Mouse (Mus musculus): ENCODE measurements at regions not wholly inside any gene's neighbourhood (a gene's known extent, or its start where the extent isn't known, plus 50 kb on each side); places are given as distances from the start of the nearest gene placed in this dataset.

- DNase-seq, result no peak
- intact Hi-C loops (cut with DNase I), result no loop called here
Measured at GRCm38 (mm10) chr14:76834084-76834483, 202.5 kb upstream of the Ccdc122 start.

DNA sequence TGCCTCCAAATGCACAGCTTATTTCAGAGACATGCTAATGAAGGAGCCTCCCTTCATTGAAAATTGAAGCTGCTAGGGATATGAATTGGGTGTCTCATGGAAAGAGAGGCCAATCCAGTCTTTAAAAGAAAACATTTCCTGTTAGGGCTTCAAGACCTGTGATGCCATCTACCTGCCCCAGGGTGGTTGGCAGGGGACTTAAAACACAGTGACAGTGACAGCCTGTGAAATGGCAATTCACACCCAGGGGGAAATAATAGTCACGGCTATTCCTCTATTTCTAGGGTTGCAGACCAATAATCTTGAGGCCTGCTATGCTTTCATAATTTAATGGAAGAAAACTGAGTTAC lies 207.4 kb upstream of the Ccdc122 start:
- no peak for DNase-seq
- intact Hi-C loops (cut with DNase I), result no loop called here

DNA sequence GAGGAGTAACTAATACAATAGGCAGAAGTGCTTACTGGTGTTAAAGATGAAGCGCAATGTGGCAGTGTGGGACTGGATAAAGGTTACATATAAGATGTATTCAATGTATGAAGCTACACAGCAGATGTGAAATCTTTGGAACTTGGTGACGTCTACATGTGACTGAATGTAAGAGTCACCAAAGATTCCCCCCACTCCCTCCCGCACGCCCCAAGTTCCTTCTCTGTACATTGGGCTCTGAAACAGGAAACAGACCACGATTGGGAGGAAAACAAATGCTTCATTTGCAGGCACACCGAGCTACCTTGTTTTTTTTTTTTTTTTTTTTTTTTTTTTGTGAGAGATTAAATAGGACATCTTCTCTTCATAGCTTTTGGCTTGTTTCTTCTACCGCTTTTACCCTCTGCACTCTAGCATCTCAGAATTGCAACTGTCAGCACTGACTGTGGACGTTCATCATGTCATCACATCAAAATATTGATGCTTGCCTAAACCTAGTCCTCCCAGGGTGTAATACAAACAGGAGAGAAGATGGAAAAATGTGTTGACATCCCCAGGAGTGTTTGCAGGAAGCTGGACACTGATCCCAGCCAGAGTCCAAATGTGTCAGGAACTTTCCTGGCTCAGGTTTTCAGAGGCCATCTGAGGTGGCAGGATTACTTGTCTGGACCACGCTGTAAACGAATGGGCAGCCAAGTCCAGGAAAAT lies 208.0 kb upstream of the Ccdc122 start:
- DNase-seq, result peak in 1 of 2 experiments; percentile 55
- intact Hi-C loops (cut with DNase I), result no loop called here

DNA sequence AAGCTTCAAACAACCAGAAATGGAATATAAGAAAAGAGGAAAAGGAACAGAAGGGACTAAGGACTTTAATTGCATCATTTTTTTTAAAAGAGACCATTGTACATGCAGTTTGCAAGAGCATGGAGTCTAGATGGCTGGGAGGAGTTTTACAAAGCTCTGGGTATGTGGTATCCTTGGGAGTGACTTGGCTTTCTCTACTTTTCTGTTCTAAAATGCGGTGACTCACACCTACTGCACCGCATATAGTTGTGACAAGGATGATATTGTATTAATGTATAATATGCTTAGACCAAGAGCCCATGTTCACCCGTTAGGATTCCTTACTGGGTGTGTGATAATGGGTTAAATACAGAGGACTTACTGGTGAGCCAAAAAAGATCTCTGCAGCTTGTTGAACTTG lies 212.5 kb upstream of the Ccdc122 start:
- no peak for DNase-seq
- intact Hi-C loops (cut with DNase I), result loop anchor here (5.0 kb wide), 1 partner anchor 33 kb away; no protein-coding TSS in a partner anchor

DNA sequence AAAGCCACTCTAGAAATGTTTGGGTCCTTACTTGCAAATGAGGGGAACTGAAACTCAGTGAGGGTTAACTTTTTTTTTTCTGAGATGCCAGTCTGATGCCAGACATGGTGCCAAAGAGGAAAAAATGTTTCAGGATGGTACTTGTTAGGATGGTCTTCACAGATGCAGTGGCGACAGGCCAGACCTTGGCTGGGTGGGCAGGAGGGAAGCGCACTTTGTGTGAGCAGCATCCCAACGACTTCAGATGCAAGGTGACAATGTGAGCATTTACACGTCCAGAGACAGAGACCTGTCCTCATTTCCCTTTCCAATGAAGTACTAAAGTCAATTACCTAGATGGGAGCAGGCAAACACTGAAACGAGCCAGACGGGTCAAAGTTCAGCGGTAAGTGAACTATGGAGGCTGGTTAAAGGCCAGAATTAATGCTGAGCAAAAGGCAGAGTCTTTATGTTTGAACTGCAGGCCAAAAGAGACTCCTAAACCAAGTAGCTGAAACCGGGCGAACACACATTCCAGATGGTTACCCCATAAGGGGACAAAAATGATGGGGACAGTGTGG lies 213.7 kb upstream of the Ccdc122 start:
- intact Hi-C loops (cut with DNase I), result loop anchor here (5.0 kb wide), 1 partner anchor 34 kb away; no protein-coding TSS in a partner anchor

DNA sequence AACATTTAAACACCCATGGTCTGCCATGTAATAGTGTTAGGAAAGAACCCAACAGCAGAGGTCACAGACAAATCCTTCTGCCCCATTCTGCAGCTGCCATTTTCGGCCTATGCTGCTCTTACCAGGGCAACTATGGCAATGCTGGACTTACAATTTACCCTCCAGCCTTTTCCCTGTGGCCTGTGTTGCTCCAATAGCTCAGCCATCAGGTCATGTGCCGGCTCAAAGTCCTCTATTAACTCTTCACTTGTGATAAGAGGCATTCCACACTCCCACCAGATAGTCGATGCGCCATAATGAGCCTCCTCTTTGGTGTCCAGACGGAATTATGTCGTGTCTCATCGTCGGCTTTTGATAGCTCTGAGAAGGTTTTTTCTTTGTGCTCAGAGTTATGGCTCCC lies 214.7 kb upstream of the Ccdc122 start:
- intact Hi-C loops (cut with DNase I), result loop anchor here (5.0 kb wide), 1 partner anchor 35 kb away; no protein-coding TSS in a partner anchor
- DNase-seq, result no peak

More for the DNA sequence above, 213.7 kb upstream of the Ccdc122 start:
- no peak for DNase-seq

DNA sequence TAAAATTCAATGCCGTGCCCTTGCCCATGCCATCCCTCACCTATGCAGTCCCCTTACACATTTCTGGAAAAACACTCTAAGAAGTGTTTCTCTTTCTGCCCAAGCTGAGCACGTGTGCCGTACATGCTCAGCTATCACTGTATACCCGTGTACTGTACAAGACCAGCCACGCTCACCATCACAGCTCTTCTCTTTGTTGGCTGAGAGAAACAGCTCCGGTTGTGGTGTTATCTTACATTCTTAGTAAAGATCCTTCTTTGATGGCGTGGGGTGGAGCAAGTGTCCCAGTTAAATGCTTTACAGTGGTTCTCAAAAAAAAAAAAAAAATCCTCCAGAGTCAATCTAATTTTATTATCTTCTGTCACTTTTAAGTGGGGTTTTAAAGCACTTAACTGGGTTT lies 215.1 kb upstream of the Ccdc122 start:
- no peak for DNase-seq
- intact Hi-C loops (cut with DNase I), result loop anchor here (5.0 kb wide), 1 partner anchor 36 kb away; no protein-coding TSS in a partner anchor

DNA sequence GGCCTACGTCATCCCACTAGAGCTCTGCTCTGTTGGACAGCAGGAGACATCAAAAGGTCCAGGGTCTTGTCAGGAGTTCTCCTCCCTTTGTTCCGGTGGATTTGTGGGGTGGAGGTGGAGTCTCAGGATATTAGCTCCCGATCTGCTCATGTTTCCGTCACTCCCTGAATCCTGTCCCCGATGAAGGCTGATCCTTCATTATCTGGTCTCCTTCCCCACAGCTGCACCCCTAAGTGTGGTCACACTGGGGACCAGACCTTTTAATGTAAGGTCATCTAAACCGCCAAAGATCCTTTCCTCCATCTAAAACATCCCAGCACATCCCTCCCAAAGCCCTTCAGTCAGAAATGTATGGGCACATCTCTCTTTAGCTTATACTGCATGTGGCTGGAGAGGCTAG lies 215.6 kb upstream of the Ccdc122 start:
- intact Hi-C loops (cut with DNase I), result loop anchor here (5.0 kb wide), 1 partner anchor 36 kb away; no protein-coding TSS in a partner anchor
- no peak for DNase-seq

- intact Hi-C loops (cut with DNase I), result loop anchor here (2.0 to 5.0 kb wide), 4 partner anchors 38 to 315 kb away; no protein-coding TSS in a partner anchor
- DNase-seq, result peak; percentile 90 to 91
Measured at GRCm38 (mm10) chr14:76819690-76820089, 216.9 kb upstream of the Ccdc122 start.

- intact Hi-C loops (cut with DNase I), result loop anchor here (2.0 to 5.0 kb wide), 3 partner anchors 56 to 314 kb away; no protein-coding TSS in a partner anchor
Measured at GRCm38 (mm10) chr14:76818256-76819010, 218.1 kb upstream of the Ccdc122 start.

GRCm38 (mm10) chr14:76817189-76817772 lies 219.3 kb upstream of the Ccdc122 start:
- intact Hi-C loops (cut with DNase I), result loop anchor here (5.0 kb wide), 1 partner anchor 195 kb away; no protein-coding TSS in a partner anchor
- DNase-seq, result no peak

More at GRCm38 (mm10) chr14:76818256-76819010, 218.1 kb upstream of the Ccdc122 start:
- DNase-seq, result peak in 1 of 2 experiments; percentile 38

DNA sequence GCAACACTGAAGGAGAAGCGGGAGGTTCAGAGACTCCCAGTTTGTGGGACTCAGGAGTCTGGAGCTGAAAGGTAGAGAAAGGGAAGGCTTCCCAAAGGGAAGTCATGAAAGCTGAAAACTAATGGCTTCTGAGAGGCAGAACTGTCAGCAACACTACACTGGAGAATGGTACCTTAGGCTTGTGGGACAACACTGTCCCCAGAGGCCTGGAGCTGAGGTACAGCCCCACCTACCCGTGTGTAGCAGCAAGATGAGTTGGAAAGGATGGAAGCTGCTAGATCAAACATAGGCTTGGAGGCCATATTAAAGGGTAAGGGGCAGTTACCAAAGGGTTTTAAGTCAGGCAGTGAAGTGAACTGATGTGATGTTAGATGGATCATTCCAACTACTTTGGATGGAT lies 219.9 kb upstream of the Ccdc122 start:
- intact Hi-C loops (cut with DNase I), result loop anchor here (5.0 kb wide), 1 partner anchor 194 kb away; no protein-coding TSS in a partner anchor

GRCm38 (mm10) chr14:76812155-76812875 lies 224.3 kb upstream of the Ccdc122 start:
- no peak for DNase-seq
- intact Hi-C loops (cut with DNase I), result no loop called here

More for the DNA sequence above, 219.9 kb upstream of the Ccdc122 start:
- no peak for DNase-seq

- intact Hi-C loops (cut with DNase I), result no loop called here
- DNase-seq, result no peak
Measured at GRCm38 (mm10) chr14:76810697-76811589, 225.6 kb upstream of the Ccdc122 start.

DNA sequence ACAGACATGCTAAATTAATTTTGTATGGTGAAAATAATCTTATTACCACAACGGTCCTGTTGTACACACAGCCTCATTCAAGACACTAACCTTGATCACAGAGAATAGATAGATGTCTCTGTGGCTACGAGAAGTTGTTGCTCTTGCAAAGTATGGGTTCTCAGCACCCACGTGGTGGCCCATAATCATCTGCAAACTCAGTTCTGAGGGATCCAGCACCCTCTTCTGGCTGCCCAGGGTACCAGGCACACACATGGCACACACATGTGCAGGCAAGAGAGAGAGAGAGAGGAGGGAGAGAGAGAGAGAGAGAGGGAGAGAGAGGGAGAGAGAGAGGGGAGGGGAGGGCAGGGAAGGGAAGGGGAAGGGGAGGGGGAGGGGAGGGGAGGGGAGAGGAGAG lies 226.5 kb upstream of the Ccdc122 start:
- intact Hi-C loops (cut with DNase I), result no loop called here
- DNase-seq, result no peak

DNA sequence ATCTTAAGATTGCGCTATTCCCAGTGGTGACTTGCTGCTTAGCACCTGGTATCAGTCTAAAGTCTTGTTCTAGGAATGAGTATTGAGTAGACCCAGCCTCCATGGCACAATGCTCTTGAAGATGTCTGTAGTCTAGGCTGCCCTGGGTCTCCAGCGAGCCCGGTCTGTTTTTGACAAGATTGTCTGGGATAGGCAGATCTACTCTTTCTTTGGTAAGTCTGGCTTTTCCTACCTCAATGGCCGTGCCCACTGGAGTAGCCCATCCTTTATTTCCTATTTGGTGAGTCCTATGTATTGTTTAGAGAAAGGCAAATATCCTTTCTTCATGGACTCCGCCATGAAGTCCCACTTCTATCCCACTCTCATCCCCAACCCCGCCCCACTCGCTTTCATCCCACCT lies 227.2 kb upstream of the Ccdc122 start:
- intact Hi-C loops (cut with DNase I), result no loop called here
- no peak for DNase-seq

GRCm38 (mm10) chr14:76805151-76805785 lies 231.3 kb upstream of the Ccdc122 start:
- intact Hi-C loops (cut with DNase I), result no loop called here
- DNase-seq, result no peak

DNA sequence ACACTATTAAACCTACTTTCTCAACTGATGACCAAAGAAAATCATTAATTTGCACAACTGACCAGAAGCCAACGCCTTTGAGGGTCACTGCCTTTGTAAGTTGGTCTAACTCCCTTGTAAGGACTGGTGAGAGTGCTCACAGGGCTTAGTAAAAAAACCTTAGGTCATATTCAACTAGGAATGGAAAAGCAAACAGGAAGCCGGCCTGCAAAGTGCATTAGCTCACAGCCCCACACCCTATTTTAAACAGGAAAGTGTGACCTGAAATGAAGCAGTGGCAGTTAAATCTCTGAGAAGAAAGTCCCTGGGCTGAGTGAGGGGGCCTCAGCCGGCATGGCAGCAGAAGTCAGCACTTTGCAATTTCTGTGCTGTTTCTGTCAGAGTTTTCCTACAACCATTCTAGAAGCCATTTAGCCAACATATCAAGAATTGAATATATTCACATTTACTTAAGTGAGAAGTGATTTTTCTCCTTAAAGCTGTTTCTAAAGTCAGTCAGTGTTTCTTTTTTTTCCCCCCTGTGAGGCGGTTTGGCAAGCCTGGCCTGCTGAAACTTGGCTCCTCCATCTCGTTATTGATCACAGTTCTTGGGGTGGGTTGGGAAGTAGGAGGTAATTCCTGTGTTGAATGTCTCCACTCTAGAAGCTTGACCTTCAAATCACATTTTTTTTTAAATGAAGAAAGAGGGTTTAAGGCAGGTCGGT lies 232.0 kb upstream of the Ccdc122 start:
- intact Hi-C loops (cut with DNase I), result loop anchor here (5.0 kb wide), 1 partner anchor 297 kb away; no protein-coding TSS in a partner anchor

More for the DNA sequence above, 232.0 kb upstream of the Ccdc122 start:
- no peak for DNase-seq

All from heart, postnatal 14 days (tissue).